Mouse (Mus musculus) granulocyte monocyte progenitor cell, adult 5-6 weeks (primary cell): ENCODE data around the gene Grik1. TPM values are rescaled to one million over a fixed set of nuclear protein-coding genes. Genes with fewer than 3 reads are reported as not detected.

Experiments
- ATAC-seq: replicated peaks from 2 replicates; pipeline ENCODE4 v1.8.0; 2016; ENCODE audit warnings: mild to moderate bottlenecking, moderate TSS enrichment, inconsistent platforms; ENCODE audit not compliant: poor library complexity, severe bottlenecking
- total RNA-seq, 2 experiments: library from RNA; stranded (forward) in 1 of 2; stranded (reverse) in 1 of 2; fragments of 200-712, 200-1000 nt in 1 of 2; fragments of >200 nt in 1 of 2; fragmentation: Nextera tagmentation in 1 of 2; gene quantifications; 2 replicates each; pipeline ENCODE4 v1.2.3; 2014 to 2017

Grik1 gene
- total RNA-seq, 2 experiments from 2014 or later = not detected

DNA sequence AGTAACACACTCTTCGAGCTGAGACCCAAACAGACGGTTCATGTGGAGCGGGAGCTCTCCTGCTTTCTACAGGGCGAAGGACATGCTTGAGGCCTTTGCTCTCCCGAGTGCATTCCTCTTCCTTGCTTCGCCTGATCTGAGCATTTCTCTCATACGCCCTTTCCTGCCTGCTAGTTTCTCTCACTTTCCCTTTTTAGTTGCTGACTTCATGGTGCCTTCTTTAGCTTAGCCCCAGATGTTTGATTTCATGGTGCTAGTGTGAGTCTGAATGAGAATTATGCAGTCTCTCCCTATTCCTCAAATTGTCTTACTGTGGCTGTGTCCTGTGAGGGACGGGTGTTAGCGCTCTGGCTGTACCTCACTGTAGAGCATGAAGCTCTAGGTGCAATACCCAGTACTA is 388.0 kb downstream of the Grik1 start:
- no peak for ATAC-seq

GRCm38 (mm10) chr16:87901189-87901588 is 388.9 kb downstream of the Grik1 start:
- ATAC-seq = no peak

- no peak for ATAC-seq
These were observed 414.1 kb downstream of the Grik1 start for GRCm38 (mm10) chr16:87875927-87876326.

DNA sequence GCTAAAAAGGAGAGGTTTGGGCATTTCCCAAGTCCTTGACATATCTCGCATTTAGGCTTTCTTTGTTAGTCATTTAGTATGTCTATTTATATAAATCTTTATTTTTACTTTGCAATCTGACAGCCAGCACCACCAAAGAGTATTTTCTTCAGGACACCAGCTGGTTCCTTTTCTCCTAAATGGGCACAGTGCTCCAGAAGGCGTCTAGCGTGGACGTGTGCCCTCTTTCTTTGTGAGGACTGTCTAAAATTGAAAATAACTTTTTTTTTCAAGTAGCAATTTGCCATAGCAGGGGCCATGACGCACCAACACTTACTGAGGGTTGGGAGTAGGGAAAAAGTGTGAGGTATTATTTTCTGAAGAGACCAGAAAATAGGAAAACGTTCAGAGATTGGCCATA is 425.5 kb downstream of the Grik1 start:
- no peak for ATAC-seq

- ATAC-seq = no peak
These were observed 428.3 kb downstream of the Grik1 start for GRCm38 (mm10) chr16:87861722-87862121.

GRCm38 (mm10) chr16:87853451-87854085 is 436.5 kb downstream of the Grik1 start:
- no peak for ATAC-seq

DNA sequence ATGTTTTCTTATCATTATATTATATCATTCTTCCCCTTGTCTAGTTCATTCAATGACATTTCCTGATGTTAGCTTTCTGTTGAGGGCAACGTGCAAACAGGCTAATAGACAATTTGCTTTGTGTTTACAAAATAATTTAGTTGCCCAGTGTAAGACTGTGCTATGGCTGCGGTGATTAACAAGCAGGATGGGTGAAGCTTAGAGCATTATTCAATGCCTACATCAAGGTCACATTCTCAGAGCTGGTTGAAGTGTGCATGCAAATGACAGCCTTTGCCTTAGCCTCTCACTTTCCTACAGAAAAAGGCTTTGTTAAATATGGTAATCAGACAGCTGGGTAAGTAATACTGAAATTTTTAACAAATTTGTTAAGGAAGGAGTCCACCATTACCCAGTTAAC is 438.5 kb downstream of the Grik1 start:
- no peak for ATAC-seq

- no peak for ATAC-seq
These were observed 441.3 kb downstream of the Grik1 start for GRCm38 (mm10) chr16:87848799-87849198.

Other genes starting within 250 kb of the Grik1 start
- gene Cldn17, start 216.7 kb upstream of the Grik1 start, total RNA-seq (2014; fragmentation: Nextera tagmentation) = not detected in 2 replicates
- not detected in 2 replicates for gene Cldn17, start 216.7 kb upstream of the Grik1 start, total RNA-seq (2017)